Mouse (Mus musculus): Measurements from ENCODE around the gene Il15.

Gene Il15

GRCm38 (mm10) chr8:82361061-82361460 is 42.0 kb downstream of the Il15 start:
- no peak for DNase-seq (ENCODE audit: low read depth in 2 of 2, low spot score in 2 of 2)

GRCm38 (mm10) chr8:82356091-82356490 is 46.9 kb downstream of the Il15 start:
- no peak for DNase-seq (ENCODE audit: low read depth in 2 of 2, low spot score in 2 of 2)

GRCm38 (mm10) chr8:82351268-82351943 is 51.6 kb downstream of the Il15 start:
- DNase-seq (ENCODE audit: low read depth in 2 of 2, low spot score in 2 of 2), result peak in 1 of 2 experiments; percentile 1

GRCm38 (mm10) chr8:82349299-82349698 is 53.7 kb downstream of the Il15 start:
- no peak for DNase-seq (ENCODE audit: low read depth in 2 of 2, low spot score in 2 of 2)

GRCm38 (mm10) chr8:82346485-82346884 is 56.5 kb downstream of the Il15 start:
- no peak for DNase-seq (ENCODE audit: low read depth in 2 of 2, low spot score in 2 of 2)

GRCm38 (mm10) chr8:82331675-82332234 is 71.3 kb downstream of the Il15 start:
- no peak for DNase-seq (ENCODE audit: low read depth in 2 of 2, low spot score in 2 of 2)

GRCm38 (mm10) chr8:82327986-82328652 is 74.9 kb downstream of the Il15 start:
- no peak for DNase-seq (ENCODE audit: low read depth in 2 of 2, low spot score in 2 of 2)

- DNase-seq (ENCODE audit: low read depth in 2 of 2, low spot score in 2 of 2), result no peak
These were observed 77.0 kb downstream of the Il15 start for GRCm38 (mm10) chr8:82326061-82326460.

GRCm38 (mm10) chr8:82325586-82325985 is 77.4 kb downstream of the Il15 start:
- DNase-seq (ENCODE audit: low read depth in 2 of 2, low spot score in 2 of 2), result no peak

- DNase-seq (ENCODE audit: low read depth in 2 of 2, low spot score in 2 of 2), result no peak
These were observed 85.6 kb downstream of the Il15 start for GRCm38 (mm10) chr8:82317446-82317845.

GRCm38 (mm10) chr8:82306424-82306823 is 96.6 kb downstream of the Il15 start:
- no peak for DNase-seq (ENCODE audit: low read depth in 2 of 2, low spot score in 2 of 2)

GRCm38 (mm10) chr8:82296256-82296655 is 106.8 kb downstream of the Il15 start:
- no peak for DNase-seq (ENCODE audit: low read depth in 2 of 2, low spot score in 2 of 2)

GRCm38 (mm10) chr8:82291659-82292058 is 111.4 kb downstream of the Il15 start:
- DNase-seq (ENCODE audit: low read depth in 2 of 2, low spot score in 2 of 2), result no peak

GRCm38 (mm10) chr8:82285866-82286265 is 117.2 kb downstream of the Il15 start:
- DNase-seq (ENCODE audit: low read depth in 2 of 2, low spot score in 2 of 2), result no peak

- no peak for DNase-seq (ENCODE audit: low read depth in 2 of 2, low spot score in 2 of 2)
These were observed 121.0 kb downstream of the Il15 start for GRCm38 (mm10) chr8:82281995-82282394.
